Mouse (Mus musculus) large intestine, adult 2 months (tissue): ENCODE measurements around the gene Prokr1. TPM values are rescaled to one million over a fixed set of nuclear protein-coding genes. Genes with fewer than 3 reads are reported as not detected.

Experiments used
- DNase-seq: peaks from one replicate; pipeline ENCODE4 v3.0.0-alpha.2; 2012; ENCODE audit warnings: low read depth, low spot score
- WGBS: fragments of 180-500 bp; shearing (Covaris S2); methylation state at CpG from one replicate; pipeline ENCODE4 v1.1.7; 2018; 5-methylcytosine and 5-hydroxymethylcytosine counted together
- polyA plus RNA-seq: library from polyadenylated mRNA; depleted of rRNA; stranded (reverse); fragments of >200 nt; gene quantifications from 2 replicates; pipeline ENCODE4 v1.2.3, GENCODE M21; 2012; rRNA removed

Prokr1 gene
- polyA plus RNA-seq, 1 experiment = 0.16 TPM

GRCm38 (mm10) chr6:87532953-87533710 lies 57.4 kb downstream of the Prokr1 start, which contains the start of gene Arhgap25:
Gene Arhgap25 (minus strand): TSS chr6:87533259.
- WGBS = 57% methylated on average over 14 of the region's 14 CpGs
- no peak for DNase-seq

GRCm38 (mm10) chr6:87531456-87532015 lies 59.0 kb downstream of the Prokr1 start:
- DNase-seq = no peak
- 71% methylated on average over 2 of the region's 2 CpGs for WGBS

GRCm38 (mm10) chr6:87530386-87530785 lies 60.2 kb downstream of the Prokr1 start:
- no peak for DNase-seq
- whole genome bisulfite sequencing = 70% methylated on average over 2 of the region's 2 CpGs

Other genes starting within 250 kb of the Prokr1 start
- 1.2 and 6.3 TPM in 2 replicates for gene Gkn1, start 239.8 kb downstream of the Prokr1 start, polyA plus RNA-seq
- 0.88 and 4.7 TPM in 2 replicates for gene Gkn2, start 217.4 kb downstream of the Prokr1 start, polyA plus RNA-seq
- gene Gkn3, start 201.8 kb downstream of the Prokr1 start, polyA plus RNA-seq = 1.2 and 1.7 TPM in 2 replicates
- gene Bmp10, start 161.7 kb downstream of the Prokr1 start, polyA plus RNA-seq = not detected in 2 replicates
- gene Arhgap25, start 57.5 kb downstream of the Prokr1 start, polyA plus RNA-seq = 2.5 and 3.0 TPM in 2 replicates
- gene Aplf, start 81.5 kb upstream of the Prokr1 start, polyA plus RNA-seq = 3.6 and 4.6 TPM in 2 replicates
- 1.6 and 3.3 TPM in 2 replicates for gene Efcc1, start 140.1 kb upstream of the Prokr1 start, polyA plus RNA-seq
- gene Gp9, start 187.3 kb upstream of the Prokr1 start, polyA plus RNA-seq = 0.75 and 0.88 TPM in 2 replicates
- gene Rab43, start 221.4 kb upstream of the Prokr1 start, polyA plus RNA-seq = 48.8 and 74.9 TPM in 2 replicates
- 0.16 and 1.2 TPM in 2 replicates for gene Gm45140, start 245.1 kb upstream of the Prokr1 start, polyA plus RNA-seq
- gene Isy1, start 248.1 kb upstream of the Prokr1 start, polyA plus RNA-seq = 12.4 and 17.4 TPM in 2 replicates